Mouse (Mus musculus) testis, adult 10 weeks (tissue): ENCODE results near the gene B4galt4. TPM values are rescaled to one million over a fixed set of nuclear protein-coding genes. Genes with fewer than 3 reads are reported as not detected.

ENCODE experiments used
- polyA plus RNA-seq: library from polyadenylated mRNA; stranded (reverse); fragments of 350-450 nt; fragmentation: Illumina TruSeq; extraction: RNeasy Lipid Tissue Mini Kit (QIAGEN cat#74804); gene quantifications from one replicate; pipeline ENCODE4 v1.2.3, GENCODE M21; 2014; ENCODE audit warnings: low read depth, low replicate concordance

The B4galt4 gene
- 3.4 TPM for polyA plus RNA-seq

DNA sequence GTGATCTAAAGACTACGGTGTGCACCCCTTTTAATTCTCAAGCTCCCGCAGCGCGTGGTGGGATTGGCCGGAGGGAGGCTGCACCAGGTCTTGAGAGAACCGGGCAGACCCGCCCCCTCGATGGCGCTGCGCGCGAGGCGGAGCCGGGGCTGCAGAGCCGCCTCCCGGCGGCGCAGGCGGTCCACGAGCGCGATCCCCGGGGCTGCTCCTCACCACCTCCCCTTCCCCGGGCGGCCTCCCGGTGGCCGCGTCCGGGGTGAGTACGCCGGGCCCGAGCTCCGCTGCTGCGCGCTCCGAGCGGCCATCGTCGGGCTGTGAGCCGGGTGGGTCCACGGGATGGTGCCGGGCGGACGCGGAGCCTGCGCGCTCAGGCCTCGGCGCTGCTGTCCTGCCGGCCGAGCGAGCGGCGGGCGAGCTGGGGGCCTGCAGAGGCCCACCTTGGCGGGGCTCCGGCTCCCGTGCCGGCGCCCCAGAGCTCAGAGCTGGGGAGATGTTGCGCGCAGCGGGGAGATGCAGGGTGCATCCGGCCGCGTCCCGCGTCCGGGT is at the start of gene B4galt4:
B4galt4 (plus strand) TSS at position 152 of the 546 bp plus-strand sequence.

DNA sequence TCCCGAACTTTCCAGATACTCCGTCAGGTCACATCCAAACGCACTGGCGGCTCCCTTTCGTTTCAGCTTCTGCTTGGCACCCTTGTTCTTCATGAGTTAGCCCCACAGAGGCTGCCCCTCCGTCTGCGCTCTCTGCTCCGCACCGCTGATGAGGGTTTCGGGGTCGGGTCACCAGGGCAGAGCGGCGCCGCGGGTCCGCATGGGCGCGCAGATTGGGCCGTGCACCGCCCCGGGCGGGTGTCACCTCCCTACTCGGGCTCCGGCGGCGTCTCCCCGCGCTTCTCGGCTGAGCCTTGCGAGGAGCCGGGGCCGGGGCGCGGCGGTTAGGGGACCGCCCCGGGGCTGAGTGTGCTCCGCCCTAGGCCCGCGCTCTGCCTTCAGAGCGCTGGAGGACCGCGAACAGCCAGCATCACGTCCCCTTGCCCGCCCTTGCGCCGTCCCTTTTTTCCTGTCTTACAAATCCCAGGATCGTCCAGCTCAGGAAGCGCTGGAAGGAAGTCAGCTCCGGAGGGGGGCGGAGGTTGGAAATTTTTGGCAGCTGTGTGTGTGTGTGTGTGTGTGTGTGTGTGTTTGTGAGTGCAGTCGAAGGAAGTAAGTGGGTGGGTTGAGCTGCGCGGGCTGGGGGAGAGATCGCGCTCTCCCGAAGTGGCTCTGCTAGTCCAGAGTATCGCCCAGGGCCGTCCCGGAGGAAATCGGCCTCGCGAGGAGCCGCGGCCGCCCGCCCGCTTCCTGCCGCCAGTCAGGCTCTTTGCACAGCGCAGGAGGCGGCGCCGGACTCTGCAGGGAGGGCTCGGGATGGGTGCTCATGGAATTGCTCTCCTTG is 29.3 kb upstream of the B4galt4 start, which contains the start of gene Arhgap31:
Arhgap31 (minus strand) TSS at position 694 of the 823 bp plus-strand sequence.

DNA sequence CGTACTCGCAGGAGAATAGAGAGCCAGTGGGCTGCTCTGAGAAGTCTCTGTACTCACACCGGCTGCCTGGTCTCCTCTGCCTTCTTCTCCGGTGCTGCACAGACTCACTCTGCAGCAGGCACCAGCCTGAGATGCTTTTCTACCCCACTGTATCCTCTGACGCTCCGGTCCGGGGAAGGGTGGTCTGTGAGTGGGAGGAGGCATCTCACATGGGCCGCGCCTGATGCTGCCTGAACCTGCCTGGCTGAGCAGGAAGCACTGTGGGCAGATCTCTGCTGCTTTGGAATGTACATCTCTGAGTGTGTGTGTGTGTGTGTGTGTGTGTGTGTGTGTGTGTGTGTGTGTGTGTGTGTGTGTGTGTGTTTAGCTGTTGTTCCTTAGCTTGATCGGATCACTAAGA is 58.0 kb downstream of the B4galt4 start, which contains the start of gene Upk1b:
Upk1b (minus strand) TSS at position 238 of the 400 bp plus-strand sequence.

Other genes with a start within 250 kb of the B4galt4 start
- 5.6 TPM for gene Timmdc1, start 219.6 kb upstream of the B4galt4 start, polyA plus RNA-seq
- 6.6 TPM for gene Poglut1, start 192.0 kb upstream of the B4galt4 start, polyA plus RNA-seq
- 23.9 TPM for gene Tmem39a, start 183.6 kb upstream of the B4galt4 start, polyA plus RNA-seq
- 4.1 TPM for gene Arhgap31, start 29.0 kb upstream of the B4galt4 start, polyA plus RNA-seq
- 0.59 TPM for gene Upk1b, start 58.1 kb downstream of the B4galt4 start, polyA plus RNA-seq
- 206 TPM for gene 4930435E12Rik, start 86.5 kb downstream of the B4galt4 start, polyA plus RNA-seq
- gene Igsf11, start 150.4 kb downstream of the B4galt4 start, polyA plus RNA-seq, result 56.6 TPM